Mouse (Mus musculus): Measurements from ENCODE around the gene Tspan7.

The Tspan7 gene

DNA sequence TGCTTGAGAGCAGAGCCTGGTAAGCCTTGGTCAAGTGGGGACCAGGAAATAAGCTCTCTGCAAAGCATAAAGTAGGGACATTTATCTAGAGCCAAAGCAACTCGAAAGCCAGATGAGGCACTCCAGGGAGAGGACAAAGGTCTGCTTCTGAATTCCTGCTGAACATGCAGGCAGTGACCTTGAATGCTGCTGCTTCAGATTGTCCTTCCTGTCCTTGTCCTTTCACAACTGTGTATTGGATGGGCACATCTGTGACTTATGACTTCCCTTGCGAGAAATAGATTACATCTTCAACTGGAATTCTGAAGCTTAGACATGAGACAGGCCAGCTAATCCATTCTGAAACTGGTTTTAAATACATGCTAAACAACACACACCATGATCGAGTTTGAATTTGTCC is 71.9 kb downstream of the Tspan7 start:
- no peak for DNase-seq

DNA sequence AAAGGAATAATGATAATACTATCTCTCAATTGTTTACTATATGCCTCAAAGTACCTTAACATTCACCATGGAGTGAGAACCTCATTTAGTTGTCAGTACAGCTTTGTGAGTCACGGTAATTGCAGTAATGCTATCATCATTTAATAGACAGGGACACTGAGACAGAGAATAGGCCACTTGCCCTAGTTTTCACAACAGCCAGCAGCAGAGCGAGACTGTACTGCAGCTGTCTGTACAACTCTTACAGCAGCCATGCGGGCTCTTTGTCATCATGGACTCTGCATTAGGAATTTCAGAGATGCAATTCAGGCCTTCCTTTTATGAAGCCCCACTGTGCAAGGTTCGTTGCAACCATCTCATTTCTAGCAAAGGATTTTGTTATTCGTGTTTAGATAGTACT is 72.6 kb downstream of the Tspan7 start:
- no peak for DNase-seq

DNA sequence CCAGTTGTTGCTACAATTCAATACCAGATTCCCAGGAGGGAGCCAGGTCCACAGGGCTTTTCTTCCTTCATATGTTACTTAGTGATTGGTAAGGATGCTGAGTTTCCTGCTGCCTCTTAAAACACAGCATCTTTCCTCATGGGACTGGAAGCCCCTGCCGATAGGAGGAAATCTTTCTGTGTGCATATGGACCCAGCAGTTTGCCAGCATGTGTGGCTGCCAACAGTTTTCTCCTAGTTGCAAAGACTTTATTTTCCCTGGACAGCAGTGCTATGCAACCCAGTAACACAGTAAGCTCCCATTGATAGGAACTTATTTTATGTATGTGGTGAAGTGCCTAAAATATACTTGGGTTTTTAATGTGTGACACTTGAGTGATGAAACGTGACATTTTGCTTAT is 73.7 kb downstream of the Tspan7 start:
- DNase-seq, result no peak

DNA sequence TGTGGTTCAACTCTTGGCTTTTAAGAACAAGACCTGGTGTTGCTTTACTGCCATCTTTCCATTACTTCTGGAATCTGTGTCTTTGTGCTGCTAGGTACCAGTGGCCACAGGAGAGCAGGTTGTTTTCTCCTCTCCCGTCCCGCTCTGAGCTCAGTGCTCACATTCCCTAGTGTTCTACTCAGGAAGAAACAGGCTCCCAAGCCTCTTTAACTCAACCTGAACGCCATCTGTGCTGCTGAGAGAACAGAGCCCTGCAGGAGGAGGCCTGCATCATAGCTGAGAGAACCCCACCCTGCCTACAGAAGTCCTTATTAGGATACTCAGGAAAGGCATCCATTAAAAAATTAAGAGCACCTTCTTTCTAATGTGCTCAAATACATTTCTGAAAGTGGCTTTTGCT is 80.9 kb downstream of the Tspan7 start:
- no peak for DNase-seq

DNA sequence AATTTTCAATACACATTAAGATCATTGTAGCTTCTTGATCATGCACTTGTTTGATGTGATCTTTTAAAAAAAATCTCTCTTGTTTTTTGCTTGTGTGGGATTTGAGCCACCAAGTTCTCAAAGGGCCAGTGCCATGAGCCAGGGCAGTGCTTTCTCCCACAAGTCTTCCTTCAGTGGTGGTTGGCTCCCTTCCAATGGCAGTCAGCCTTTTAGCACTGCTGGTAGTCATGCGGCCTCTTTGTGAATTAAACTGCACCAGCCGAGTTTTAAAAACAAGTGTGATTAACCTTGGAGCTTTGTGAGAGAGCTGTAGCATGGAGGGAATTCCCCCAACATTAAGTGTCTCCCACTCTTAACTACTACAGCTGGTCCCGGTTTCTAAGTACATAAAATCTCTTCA is 89.6 kb downstream of the Tspan7 start:
- DNase-seq, result peak; percentile 19 to 30

DNA sequence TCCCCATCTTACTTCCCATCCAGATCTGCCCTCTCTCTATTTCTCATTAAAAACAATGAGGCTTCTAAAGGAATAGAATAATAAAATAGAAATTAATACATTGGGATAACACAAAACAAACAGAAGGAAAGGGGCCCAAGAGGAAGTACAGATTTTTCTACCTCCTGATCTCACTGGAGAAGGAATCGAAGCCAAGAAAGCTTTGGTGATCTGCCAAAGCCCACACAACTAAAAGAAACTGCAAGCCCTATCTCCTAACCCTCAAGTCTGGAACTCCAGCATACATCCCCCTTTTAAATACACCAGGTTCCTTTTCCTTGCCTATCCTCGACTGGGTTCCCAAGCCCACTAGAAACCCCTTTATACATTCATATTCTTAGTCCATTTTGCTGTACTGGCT is 90.4 kb downstream of the Tspan7 start:
- DNase-seq, result no peak

DNA sequence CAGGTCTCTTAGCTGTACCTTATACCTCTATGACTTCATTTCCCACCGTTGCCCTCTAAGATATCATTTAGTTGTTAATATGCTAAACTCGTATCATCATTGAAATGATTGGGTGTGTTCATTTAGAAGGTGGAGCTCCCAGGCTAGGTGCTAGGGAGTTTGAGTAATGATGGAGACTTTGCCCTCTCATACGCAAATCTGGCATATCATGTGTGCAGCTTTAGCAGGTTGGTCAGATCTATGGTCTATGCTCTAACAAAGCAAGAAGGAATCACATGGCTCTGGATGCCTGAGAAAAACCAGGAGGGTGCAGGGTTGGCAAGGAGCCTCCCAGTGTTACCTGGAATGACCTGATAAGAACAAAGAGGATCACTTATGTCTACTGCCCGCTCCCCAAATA is 91.4 kb downstream of the Tspan7 start:
- DNase-seq, result no peak

DNA sequence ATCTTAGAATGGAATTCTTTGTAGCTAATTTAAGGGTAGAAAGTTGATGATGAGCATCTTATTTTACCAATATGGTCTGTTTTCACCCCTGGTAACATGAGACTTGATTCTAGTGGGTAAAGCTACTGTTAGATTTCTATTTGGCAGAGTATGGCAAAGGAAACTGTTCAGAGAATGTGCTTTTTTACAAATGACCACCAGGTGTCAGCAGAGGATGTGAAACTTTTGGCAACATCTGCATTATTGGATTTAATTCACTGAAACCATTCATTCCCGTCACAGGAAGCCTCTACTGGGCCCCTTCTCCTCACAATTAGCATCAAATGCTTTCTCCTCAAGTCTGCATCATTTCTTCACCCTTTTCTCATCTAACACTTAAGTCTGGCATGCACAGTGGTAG is 92.4 kb downstream of the Tspan7 start:
- peak in 1 of 2 experiments; percentile 15 for DNase-seq

DNA sequence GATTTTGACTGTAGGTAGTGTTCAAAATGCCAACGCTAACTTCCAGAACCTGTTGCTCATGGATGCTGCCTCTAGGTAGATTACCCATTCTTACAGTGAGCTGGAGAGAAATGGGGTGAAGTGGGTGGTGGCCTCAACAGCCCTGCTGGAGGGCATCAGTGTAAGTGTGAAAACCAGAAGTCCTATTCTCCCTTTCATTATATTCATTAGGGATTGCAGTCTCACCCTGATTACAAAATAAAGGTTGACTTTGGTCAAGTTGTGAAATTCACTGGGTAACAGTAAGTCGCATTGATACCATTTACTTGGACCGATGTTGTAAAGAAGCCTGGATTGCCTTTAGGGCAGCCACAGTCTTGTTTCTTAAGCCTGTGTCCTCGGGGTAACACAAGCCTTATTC is 97.8 kb downstream of the Tspan7 start:
- DNase-seq, result no peak

DNA sequence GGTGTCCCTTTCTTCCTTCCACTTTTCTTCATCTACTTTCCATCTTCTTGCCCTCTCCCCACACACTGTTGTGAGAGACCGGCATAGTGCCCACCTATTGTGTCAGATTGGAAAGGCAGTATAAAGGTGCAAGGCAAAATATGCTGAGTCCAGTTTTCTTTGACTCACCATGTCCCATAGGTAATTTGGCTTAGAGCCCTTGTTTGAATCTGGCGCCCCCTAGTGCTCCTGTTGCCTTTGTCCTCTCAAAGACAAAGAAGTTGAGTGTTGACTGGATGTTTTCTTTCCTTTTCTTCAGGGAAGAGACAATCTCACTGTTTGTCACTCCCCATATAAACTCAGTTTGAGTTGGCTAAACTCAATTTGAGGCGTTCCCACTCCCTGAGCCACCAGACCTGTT is 107.3 kb downstream of the Tspan7 start:
- DNase-seq, result peak in 1 of 2 experiments; percentile 30

DNA sequence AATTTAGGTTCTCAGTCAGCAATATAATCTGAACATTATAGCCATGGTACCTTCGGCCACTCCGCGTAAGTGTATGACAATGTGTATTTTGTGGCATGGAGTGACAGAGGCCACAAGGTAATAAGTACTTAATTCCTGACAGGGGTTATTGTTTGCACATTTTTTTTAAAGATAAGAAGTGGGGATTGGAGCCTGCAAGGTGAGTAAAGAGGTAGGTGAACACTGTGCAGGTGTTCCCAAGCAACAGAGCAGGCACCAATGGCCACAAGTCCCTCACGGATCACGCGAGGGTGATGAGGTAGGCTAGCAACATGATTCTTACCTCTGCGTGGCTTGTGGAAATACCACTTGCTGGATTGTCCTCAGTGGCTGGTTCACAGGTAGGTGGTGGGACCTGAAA is 108.6 kb downstream of the Tspan7 start:
- no peak for DNase-seq

DNA sequence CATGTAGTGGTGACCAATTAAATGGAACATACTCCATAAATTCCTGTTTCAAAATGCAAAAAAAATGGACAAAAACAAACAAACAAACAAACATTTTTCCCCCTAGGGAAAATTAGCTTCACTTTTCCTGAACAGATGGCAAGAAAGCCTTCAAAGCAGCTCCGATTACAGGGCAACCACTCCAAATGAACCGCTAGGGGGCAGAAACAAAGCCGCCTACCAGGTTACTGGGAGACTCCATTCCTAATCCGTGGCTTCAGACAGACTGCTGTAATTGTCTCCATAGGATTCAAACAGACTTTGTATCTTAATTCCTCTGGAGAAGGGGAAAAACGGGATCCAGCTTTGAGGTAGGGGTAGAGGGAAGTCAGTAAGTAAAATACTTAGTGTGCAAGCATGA is 132.2 kb downstream of the Tspan7 start:
- DNase-seq, result peak in 1 of 2 experiments; percentile 18

DNA sequence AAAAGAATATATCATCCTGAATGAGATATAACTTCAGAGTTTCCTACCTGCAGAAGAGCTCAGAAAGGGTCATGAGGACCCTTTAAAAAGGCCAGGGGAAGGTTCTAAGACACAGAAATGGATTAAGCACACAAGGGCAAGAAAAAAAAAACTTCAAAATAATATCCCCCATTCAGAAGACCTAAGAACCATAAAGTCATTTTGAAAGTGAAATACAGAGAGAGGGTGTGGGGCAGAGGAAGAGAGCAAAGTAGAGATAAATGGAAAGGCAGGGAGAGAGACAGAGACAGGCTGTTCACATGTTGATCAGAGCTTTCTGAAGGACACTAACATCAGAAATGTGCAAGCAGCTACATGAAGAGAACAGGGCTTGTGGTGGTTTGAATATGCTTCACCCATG is 156.1 kb downstream of the Tspan7 start:
- no peak for DNase-seq
